Mouse (Mus musculus): ENCODE measurements at regions not wholly inside any gene's neighbourhood (a gene's known extent, or its start where the extent isn't known, plus 50 kb on each side); places are given as distances from the start of the nearest gene placed in this dataset.

- no peak for DNase-seq
These were observed 390.5 kb downstream of the Ccdc171 start for GRCm38 (mm10) chr4:83915871-83916270.

- no peak for DNase-seq
These were observed 391.7 kb downstream of the Ccdc171 start for GRCm38 (mm10) chr4:83917009-83917408.

- DNase-seq = no peak
These were observed 392.7 kb downstream of the Ccdc171 start for GRCm38 (mm10) chr4:83918093-83918492.

GRCm38 (mm10) chr4:83919041-83919440 is 393.7 kb downstream of the Ccdc171 start:
- no peak for DNase-seq

- no peak for DNase-seq
These were observed 399.9 kb downstream of the Ccdc171 start for GRCm38 (mm10) chr4:83925118-83925842.

GRCm38 (mm10) chr4:83926195-83926731 is 400.9 kb downstream of the Ccdc171 start:
- no peak for DNase-seq

GRCm38 (mm10) chr4:83931897-83932654 is 406.7 kb downstream of the Ccdc171 start:
- no peak for DNase-seq

- DNase-seq = no peak
These were observed 416.3 kb downstream of the Ccdc171 start for GRCm38 (mm10) chr4:83941693-83942092.

GRCm38 (mm10) chr4:83949612-83950011 is 424.3 kb downstream of the Ccdc171 start:
- DNase-seq = no peak

GRCm38 (mm10) chr4:83950809-83951409 is 425.6 kb downstream of the Ccdc171 start:
- no peak for DNase-seq

GRCm38 (mm10) chr4:83956252-83956904 is 431.0 kb downstream of the Ccdc171 start:
- DNase-seq = no peak

- DNase-seq = no peak
These were observed 431.9 kb downstream of the Ccdc171 start for GRCm38 (mm10) chr4:83957217-83957692.

GRCm38 (mm10) chr4:83966898-83967297 is 441.6 kb downstream of the Ccdc171 start:
- DNase-seq = no peak

- DNase-seq = no peak
These were observed 447.8 kb downstream of the Ccdc171 start for GRCm38 (mm10) chr4:83973162-83973561.

GRCm38 (mm10) chr4:83974214-83975012 is 449.1 kb downstream of the Ccdc171 start:
- DNase-seq = no peak

GRCm38 (mm10) chr4:83975569-83975968 is 450.2 kb downstream of the Ccdc171 start:
- no peak for DNase-seq

GRCm38 (mm10) chr4:83976067-83976466 is 450.7 kb downstream of the Ccdc171 start:
- no peak for DNase-seq

- DNase-seq = no peak
These were observed 453.7 kb downstream of the Ccdc171 start for GRCm38 (mm10) chr4:83979088-83979487.

GRCm38 (mm10) chr4:83984671-83985391 is 459.5 kb downstream of the Ccdc171 start:
- DNase-seq = peak; percentile 15

GRCm38 (mm10) chr4:83985451-83985850 is 460.1 kb downstream of the Ccdc171 start:
- DNase-seq = no peak
